Mouse (Mus musculus) limb, embryonic 15.5 days (tissue): ENCODE measurements around the gene Pdia5. TPM values are rescaled to one million over a fixed set of nuclear protein-coding genes. Genes with fewer than 3 reads are reported as not detected.

ENCODE experiments used
- ATAC-seq: fragments of 200-750 bp; cut with Nextera tagmentation; 2 replicates; pipeline ENCODE4 v1.8.0; 2017; ENCODE audit warnings: low read depth, moderate TSS enrichment; ENCODE audit not compliant: insufficient number of reproducible peaks, low FRiP score, low TSS enrichment
- H3K27ac ChIP-seq: fragments of 300-500 bp; sonication (generic); 2 replicates; pipeline ENCODE4 v1.5.1; 2015; ENCODE audit warnings: moderate library complexity, mild to moderate bottlenecking, inconsistent platforms
- H3K27me3 ChIP-seq: fragments of 300-500 bp; sonication (generic); 2 replicates; pipeline ENCODE4 v1.6.1; 2015; ENCODE audit warnings: inconsistent platforms
- H3K36me3 ChIP-seq: fragments of 300-500 bp; sonication (generic); 2 replicates; pipeline ENCODE4 v1.6.1; 2015; ENCODE audit warnings: inconsistent platforms
- H3K4me1 ChIP-seq: fragments of 300-500 bp; sonication (generic); 2 replicates; pipeline ENCODE4 v1.6.1; 2015; ENCODE audit warnings: inconsistent platforms
- H3K4me2 ChIP-seq: fragments of 300-500 bp; sonication (generic); 2 replicates; pipeline ENCODE4 v1.6.1; 2015; ENCODE audit warnings: mild to moderate bottlenecking, inconsistent platforms
- H3K4me3 ChIP-seq: fragments of 300-500 bp; sonication (generic); 2 replicates; pipeline ENCODE4 v1.5.1; 2015; ENCODE audit warnings: mild to moderate bottlenecking, inconsistent platforms
- H3K9ac ChIP-seq: fragments of 300-500 bp; sonication (generic); 2 replicates; pipeline ENCODE4 v1.6.1; 2015; ENCODE audit warnings: inconsistent platforms
- H3K9me3 ChIP-seq: fragments of 300-500 bp; sonication (generic); 2 replicates; pipeline ENCODE4 v1.6.1; 2016; ENCODE audit warnings: inconsistent platforms
- WGBS: fragments of 180-500 bp; shearing (Covaris S2); methylation state at CpG from one replicate; pipeline ENCODE4 v1.1.7; 2015; 5-methylcytosine and 5-hydroxymethylcytosine counted together
- polyA plus RNA-seq: library from polyadenylated mRNA; unstranded; fragments of >200 nt; fragmentation: Nextera tagmentation; extraction: Ambion mirVana; gene quantifications from 2 replicates; pipeline ENCODE4 v1.2.1, GENCODE M21; 2015

Pdia5 gene
- polyA plus RNA-seq, 1 experiment from 2014 or later: 57.2 TPM

- H3K9ac ChIP-seq: no peak overlapping the region
- no peak for ATAC-seq
- no peaks in the 10 kb centered on the region for H3K27me3 ChIP-seq
- no peaks in the 10 kb centered on the region for H3K36me3 ChIP-seq
- WGBS: 77% methylated on average over 8 of the region's 8 CpGs
- no peak overlapping the region for H3K4me3 ChIP-seq
- H3K27ac ChIP-seq: no peak overlapping the region
- H3K4me2 ChIP-seq: no peak overlapping the region
- H3K9me3 ChIP-seq: no peaks in the 10 kb centered on the region
- H3K4me1 ChIP-seq: no peaks in the 10 kb centered on the region
Observed at GRCm38 (mm10) chr16:35504266-35504665, 13.6 kb upstream of the Pdia5 start.

DNA sequence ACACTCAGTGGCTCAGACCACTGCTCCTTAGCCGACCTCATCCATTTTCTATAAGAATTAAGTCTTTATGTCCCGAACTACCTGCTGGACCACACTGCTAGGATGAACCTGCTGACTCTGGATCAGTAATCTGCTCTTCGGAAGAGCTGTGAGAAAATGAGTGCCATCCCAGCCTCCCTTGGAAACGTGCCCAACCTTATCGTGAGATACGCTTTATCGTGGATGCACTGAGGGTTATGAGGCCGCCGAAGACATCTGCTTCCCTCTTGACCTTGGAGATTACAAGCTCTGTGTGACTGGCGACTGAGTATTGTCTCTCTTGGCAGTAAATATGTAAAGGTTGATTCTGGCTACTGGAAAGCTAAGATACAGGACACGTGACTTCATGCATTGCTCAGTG is 11.8 kb upstream of the Pdia5 start:
- H3K4me2 ChIP-seq: no peak overlapping the region
- WGBS: 85% methylated on average over 11 of the region's 11 CpGs
- H3K27me3 ChIP-seq: no peaks in the 10 kb centered on the region
- no peak overlapping the region for H3K4me3 ChIP-seq
- H3K9ac ChIP-seq: no peak overlapping the region
- H3K36me3 ChIP-seq: no peaks in the 10 kb centered on the region
- H3K4me1 ChIP-seq: no peaks in the 10 kb centered on the region
- H3K9me3 ChIP-seq: no peaks in the 10 kb centered on the region
- no peak for ATAC-seq
- H3K27ac ChIP-seq: no peak overlapping the region

DNA sequence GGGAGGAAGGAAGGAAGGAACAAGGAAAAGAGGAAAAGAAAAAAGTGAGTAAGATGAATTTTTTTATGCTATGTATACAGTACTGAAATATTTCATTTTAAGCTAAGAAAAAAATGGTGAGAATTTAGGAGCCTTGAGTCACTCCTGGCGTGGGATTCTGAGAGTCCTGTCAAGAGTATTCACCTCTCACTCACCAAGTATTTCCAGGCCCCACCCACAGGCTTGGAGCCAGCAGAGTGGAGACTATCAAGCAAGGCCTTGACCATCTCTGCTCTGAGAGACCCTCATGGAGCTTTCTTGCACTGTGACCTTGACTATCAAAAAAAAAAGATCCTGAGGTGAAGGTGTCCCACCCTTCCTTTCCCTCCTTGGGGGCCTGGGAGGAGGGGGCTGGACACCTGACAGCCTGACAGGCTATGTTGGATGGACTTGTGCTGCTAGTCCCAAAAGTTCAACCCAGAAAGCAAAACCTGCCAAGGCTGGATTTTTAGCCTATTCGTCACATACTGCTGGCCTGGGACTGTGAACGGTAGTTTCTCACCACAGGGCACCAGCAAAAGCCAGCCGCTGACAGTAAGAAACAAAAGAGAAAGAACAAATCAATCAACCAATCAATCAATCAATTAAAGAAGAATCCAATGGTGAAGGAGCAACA is 10.6 kb upstream of the Pdia5 start:
- ATAC-seq: no peak
- WGBS: 65% methylated on average over 4 of the region's 4 CpGs
- Histone ChIP-seq H3K4me2 (no peak overlapping the region), H3K4me1 (no peaks in the 10 kb centered on the region), H3K27ac (no peak overlapping the region), H3K36me3 (no peaks in the 10 kb centered on the region), H3K4me3 (no peak overlapping the region), H3K9me3 (no peaks in the 10 kb centered on the region), H3K9ac (no peak overlapping the region), H3K27me3 (no peaks in the 10 kb centered on the region)

GRCm38 (mm10) chr16:35500342-35500741 is 9.7 kb upstream of the Pdia5 start:
- no peaks in the 10 kb centered on the region for H3K27me3 ChIP-seq
- H3K9me3 ChIP-seq: no peaks in the 10 kb centered on the region
- no peaks in the 10 kb centered on the region for H3K4me1 ChIP-seq
- no peak overlapping the region for H3K4me2 ChIP-seq
- no peaks in the 10 kb centered on the region for H3K36me3 ChIP-seq
- H3K4me3 ChIP-seq: no peak overlapping the region
- H3K27ac ChIP-seq: no peak overlapping the region
- WGBS: 93% methylated on average over 3 of the region's 3 CpGs
- ATAC-seq: no peak
- H3K9ac ChIP-seq: no peak overlapping the region

DNA sequence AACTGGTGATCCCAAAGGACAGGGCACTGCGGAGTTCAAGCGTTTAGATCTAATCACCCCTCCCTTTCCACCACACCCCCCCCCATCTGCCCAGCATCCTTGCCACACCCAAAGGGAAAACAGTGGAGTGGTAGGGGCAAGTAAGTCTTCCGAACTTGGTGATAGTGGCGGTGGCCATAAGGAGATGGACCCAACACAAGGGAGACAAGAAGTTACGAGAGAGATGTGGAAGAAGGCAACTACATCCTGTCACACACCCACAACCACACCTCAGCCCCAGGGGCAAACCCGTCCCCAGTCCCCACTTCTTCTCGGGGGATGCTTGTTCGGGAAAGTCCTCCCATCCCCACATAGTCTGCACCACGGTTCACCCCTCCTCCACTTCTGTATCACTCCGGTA is 880 bp downstream of the Pdia5 start:
- 0 out of 2 replicates have a peak, but pooled peaks have one; percentile 2 for ATAC-seq

DNA sequence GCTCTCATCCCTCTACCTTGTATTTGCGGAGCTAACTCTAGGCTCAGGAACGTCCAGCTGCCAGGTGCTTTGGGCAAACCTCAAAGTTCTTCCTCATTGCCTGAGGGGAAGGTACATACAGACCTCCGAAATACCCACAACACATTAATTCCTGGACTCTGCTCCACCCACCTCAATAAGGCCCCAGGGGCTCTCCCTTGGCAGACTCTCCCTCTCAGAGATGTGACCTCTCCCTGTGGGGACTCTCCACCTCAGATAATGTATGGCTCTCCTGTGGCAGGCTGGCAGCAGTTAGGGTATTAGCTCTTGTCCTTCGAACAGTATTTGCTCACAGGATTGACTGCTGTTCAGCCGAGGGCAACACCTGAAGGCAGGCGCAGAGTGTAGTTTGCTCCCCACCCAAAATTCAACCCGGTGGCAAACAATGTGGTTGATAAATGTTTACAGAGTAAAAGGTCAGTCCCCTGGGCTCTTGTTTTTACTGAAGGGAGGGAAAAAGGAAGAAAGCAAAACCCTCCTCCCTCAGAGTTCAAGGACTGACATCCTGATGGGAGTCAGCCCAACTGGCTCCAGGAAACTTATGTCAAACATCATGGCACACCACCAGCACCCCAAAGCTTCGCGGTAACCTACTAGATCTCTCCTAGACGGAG is 1.5 kb downstream of the Pdia5 start:
- peak overlapping the region; percentile 90 for H3K4me2 ChIP-seq
- peak overlapping the region; percentile 69; the same call in 1 of the 2 replicates for H3K4me3 ChIP-seq
- H3K4me1 ChIP-seq: peaks cover 37% of the 10 kb centered on the region
- WGBS: 49% methylated on average over 10 of the region's 10 CpGs
- no peaks in the 10 kb centered on the region for H3K36me3 ChIP-seq
- H3K9ac ChIP-seq: no peak overlapping the region
- no peaks in the 10 kb centered on the region for H3K27me3 ChIP-seq
- no peak overlapping the region for H3K27ac ChIP-seq
- ATAC-seq: no peak
- H3K9me3 ChIP-seq: no peaks in the 10 kb centered on the region

More for the DNA sequence above, 880 bp downstream of the Pdia5 start:
- peak overlapping the region; percentile 69 for H3K4me3 ChIP-seq
- peak overlapping the region; percentile 46; the same call in 1 of the 2 replicates for H3K9ac ChIP-seq
- no peaks in the 10 kb centered on the region for H3K9me3 ChIP-seq
- peaks cover 31% of the 10 kb centered on the region for H3K4me1 ChIP-seq
- no peaks in the 10 kb centered on the region for H3K27me3 ChIP-seq
- WGBS: 6% methylated on average over 10 of the region's 10 CpGs
- H3K4me2 ChIP-seq: peak overlapping the region; percentile 90
- no peak overlapping the region for H3K27ac ChIP-seq
- no peaks in the 10 kb centered on the region for H3K36me3 ChIP-seq

GRCm38 (mm10) chr16:35487776-35488175 is 2.9 kb downstream of the Pdia5 start:
- no peaks in the 10 kb centered on the region for H3K36me3 ChIP-seq
- H3K27me3 ChIP-seq: no peaks in the 10 kb centered on the region
- H3K9me3 ChIP-seq: no peaks in the 10 kb centered on the region
- H3K27ac ChIP-seq: no peak overlapping the region
- no peak for ATAC-seq
- H3K4me1 ChIP-seq: peaks cover 38% of the 10 kb centered on the region
- H3K4me3 ChIP-seq: no peak overlapping the region
- H3K4me2 ChIP-seq: no peak overlapping the region
- no peak overlapping the region for H3K9ac ChIP-seq
- WGBS: 85% methylated on average over 4 of the region's 4 CpGs

DNA sequence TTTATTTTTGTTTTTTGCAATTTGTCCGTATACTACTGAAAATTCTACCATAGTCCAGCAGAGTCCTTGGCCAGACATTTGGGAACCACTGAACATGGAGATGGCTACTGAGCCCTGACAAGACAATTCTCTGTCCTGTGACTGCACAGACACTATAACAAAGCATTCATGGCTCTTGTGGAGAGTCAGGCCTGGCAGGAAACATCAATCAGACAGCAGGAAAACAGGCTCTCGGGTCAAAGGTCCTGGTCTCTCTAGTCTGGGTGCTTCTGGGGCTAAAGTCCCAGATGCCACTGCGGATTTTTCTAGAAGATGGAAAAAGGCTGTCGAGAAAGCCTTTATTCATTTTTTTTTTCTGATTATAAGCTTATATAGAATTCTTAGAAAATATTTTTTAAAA is 3.6 kb downstream of the Pdia5 start:
- Histone ChIP-seq H3K36me3 (no peaks in the 10 kb centered on the region), H3K4me3 (no peak overlapping the region), H3K4me1 (peaks cover 38% of the 10 kb centered on the region), H3K27ac (no peak overlapping the region), H3K27me3 (no peaks in the 10 kb centered on the region), H3K4me2 (no peak overlapping the region), H3K9ac (no peak overlapping the region), H3K9me3 (no peaks in the 10 kb centered on the region)
- ATAC-seq: no peak
- WGBS: 62% methylated on average over 4 of the region's 4 CpGs

DNA sequence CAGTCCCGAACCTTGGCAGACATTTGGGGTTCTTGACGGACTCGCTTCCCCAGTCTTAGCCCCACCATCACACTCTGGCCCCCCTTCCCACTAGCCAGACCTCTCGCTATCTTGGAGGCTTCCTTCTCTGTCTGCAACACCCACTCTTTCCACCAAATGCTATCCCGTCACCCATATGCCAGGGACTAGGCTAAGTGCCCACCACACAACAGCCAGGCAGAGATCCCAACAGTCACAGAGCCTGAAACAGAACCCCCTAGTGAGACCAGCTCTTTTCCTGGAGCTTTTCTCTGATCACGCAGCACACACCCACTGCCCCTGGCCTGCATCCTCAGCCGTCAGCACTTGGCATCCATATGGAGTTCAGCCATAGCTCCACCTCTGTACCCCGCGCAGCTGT is 5.0 kb downstream of the Pdia5 start:
- Histone ChIP-seq H3K4me3 (no peak overlapping the region), H3K9me3 (no peaks in the 10 kb centered on the region), H3K36me3 (no peaks in the 10 kb centered on the region; the same call in 1 of the 2 replicates), H3K27me3 (no peaks in the 10 kb centered on the region), H3K9ac (no peak overlapping the region), H3K4me2 (no peak overlapping the region), H3K27ac (no peak overlapping the region), H3K4me1 (peaks cover 38% of the 10 kb centered on the region)
- 43% methylated on average over 9 of the region's 9 CpGs for WGBS
- no peak for ATAC-seq

DNA sequence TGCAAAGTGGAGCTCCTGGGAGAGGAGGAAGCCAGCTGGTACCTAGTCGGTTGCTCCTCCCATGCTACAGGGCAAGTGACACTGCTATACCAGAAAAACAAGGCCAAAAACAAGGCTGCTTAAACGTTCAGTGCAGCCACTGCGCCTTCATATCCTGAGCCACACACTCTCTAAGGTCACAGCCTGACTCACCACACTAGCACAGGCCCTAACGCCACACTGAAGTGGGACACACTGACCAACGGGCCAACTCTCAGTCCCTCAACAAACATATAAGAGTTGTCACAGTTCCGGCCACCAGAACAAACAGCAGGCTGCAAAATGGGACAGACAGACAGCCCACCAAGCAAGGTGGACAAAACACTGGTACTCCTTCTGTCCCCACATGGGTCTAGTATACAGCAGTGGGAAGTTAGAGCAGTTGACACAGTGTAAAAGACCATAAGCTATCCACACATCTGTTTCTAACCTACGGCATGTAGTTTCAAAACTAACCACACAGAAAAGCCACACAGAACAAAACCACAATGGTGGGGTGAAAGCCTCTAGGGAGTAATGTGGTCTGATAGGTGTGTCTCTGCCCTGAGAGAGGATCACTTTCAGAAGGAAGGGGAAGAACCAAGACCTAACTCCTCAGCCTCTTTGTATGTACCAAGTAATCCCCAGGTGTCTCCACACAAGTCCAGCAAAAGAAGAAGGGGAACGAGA is 6.0 kb downstream of the Pdia5 start:
- Histone ChIP-seq H3K27ac (no peak overlapping the region), H3K9ac (no peak overlapping the region), H3K27me3 (no peaks in the 10 kb centered on the region), H3K4me3 (no peak overlapping the region), H3K4me1 (peaks cover 33% of the 10 kb centered on the region), H3K4me2 (no peak overlapping the region), H3K36me3 (no peaks in the 10 kb centered on the region; the same call in 1 of the 2 replicates), H3K9me3 (no peaks in the 10 kb centered on the region)
- WGBS: 61% methylated on average over 8 of the region's 8 CpGs
- ATAC-seq: no peak

- H3K27me3 ChIP-seq: no peaks in the 10 kb centered on the region
- H3K36me3 ChIP-seq: no peaks in the 10 kb centered on the region; the same call in 1 of the 2 replicates
- H3K4me3 ChIP-seq: no peak overlapping the region
- ATAC-seq: no peak
- H3K9ac ChIP-seq: no peak overlapping the region
- no peaks in the 10 kb centered on the region for H3K9me3 ChIP-seq
- WGBS: 41% methylated on average over 4 of the region's 4 CpGs
- H3K4me2 ChIP-seq: no peak overlapping the region
- peaks cover 27% of the 10 kb centered on the region for H3K4me1 ChIP-seq
- H3K27ac ChIP-seq: no peak overlapping the region
Observed at GRCm38 (mm10) chr16:35484105-35484504, 6.6 kb downstream of the Pdia5 start.

- Histone ChIP-seq H3K4me3 (no peak overlapping the region), H3K27me3 (no peaks in the 10 kb centered on the region), H3K36me3 (no peaks in the 10 kb centered on the region; the same call in 1 of the 2 replicates), H3K4me2 (no peak overlapping the region), H3K9me3 (no peaks in the 10 kb centered on the region), H3K4me1 (peaks cover 11% of the 10 kb centered on the region), H3K27ac (no peak overlapping the region), H3K9ac (no peak overlapping the region)
- 66% methylated on average over 6 of the region's 6 CpGs for WGBS
- ATAC-seq: no peak
Observed at GRCm38 (mm10) chr16:35479301-35479700, 11.4 kb downstream of the Pdia5 start.
